Mouse (Mus musculus) lung, postnatal 0 days (tissue): Measurements from ENCODE around the gene Gm28047.

ENCODE experiments used
- CTCF ChIP-seq: IDR thresholded peaks from 2 replicates; pipeline ENCODE4 v1.5.1; 2016; ENCODE audit warnings: antibody characterized with exemption, mild to moderate bottlenecking
- EP300 ChIP-seq: IDR thresholded peaks from 2 replicates; pipeline ENCODE4 v1.6.1; 2016; ENCODE audit warnings: antibody characterized with exemption, mild to moderate bottlenecking, control low read depth

DNA sequence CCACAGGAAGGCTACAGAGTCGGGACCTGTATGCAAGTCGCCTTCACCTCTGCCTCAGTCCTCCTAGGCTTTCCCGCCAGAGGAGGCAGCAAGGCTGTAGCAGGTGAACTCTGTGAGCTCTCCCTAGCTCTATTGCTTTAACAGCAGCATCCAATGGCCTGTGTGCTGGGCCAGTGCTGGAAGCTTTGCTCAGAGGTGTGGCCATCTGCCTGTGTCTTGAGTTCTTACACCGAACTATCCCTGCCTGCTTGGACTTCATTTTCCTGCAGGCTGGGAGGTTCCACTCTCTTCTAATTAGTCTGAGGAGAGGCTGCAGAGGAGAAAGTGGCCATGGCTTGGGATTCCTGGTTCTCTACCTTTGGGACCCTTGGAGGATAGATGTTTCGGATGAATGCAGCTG is 112.9 kb downstream of the Gm28047 start:
- TF ChIP-seq CTCF: no peak
- no peak for TF ChIP-seq EP300
